Mouse (Mus musculus) thymus, adult 2 months (tissue): ENCODE measurements at regions not wholly inside any gene's neighbourhood (a gene's known extent, or its start where the extent isn't known, plus 50 kb on each side); places are given as distances from the start of the nearest gene placed in this dataset.

Experiments used
- CTCF ChIP-seq: fragments of 200-500 bp; IDR thresholded peaks from 2 replicates; pipeline ENCODE4 v1.5.1; 2012; ENCODE audit warnings: mild to moderate bottlenecking, control low read depth, low read length, moderate library complexity, borderline replicate concordance; ENCODE audit not compliant: control insufficient read depth, poor library complexity, insufficient read depth; ENCODE audit errors: extremely low read depth
- POLR2A ChIP-seq: fragments of 200-500 bp; IDR thresholded peaks from 2 replicates; pipeline ENCODE4 v1.6.1; 2012; ENCODE audit warnings: mild to moderate bottlenecking, low read length, control low read depth, moderate library complexity; ENCODE audit not compliant: control insufficient read depth, poor library complexity, insufficient read depth; ENCODE audit errors: extremely low read depth

DNA sequence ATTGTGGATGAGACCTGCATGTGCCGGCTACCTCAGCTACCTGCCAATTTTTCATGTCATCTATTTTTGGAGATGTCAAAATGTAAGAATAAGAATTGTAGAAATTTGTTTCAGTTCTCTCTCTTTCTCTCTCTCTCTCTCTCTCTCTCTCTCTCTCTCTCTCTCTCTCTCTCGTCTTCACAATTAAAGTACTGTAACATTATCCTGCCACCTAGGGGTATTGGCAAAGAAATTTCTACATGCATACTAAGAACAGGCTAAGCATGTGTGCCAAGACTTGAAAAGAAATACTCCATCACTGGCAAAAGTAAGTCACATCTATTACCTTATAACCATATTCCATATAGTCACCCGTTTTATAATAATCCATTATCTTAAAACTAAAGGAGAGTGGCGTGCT, 398.2 kb upstream of the Adamts16 start:
- TF ChIP-seq CTCF, result no peak
- no peak for TF ChIP-seq POLR2A
